Mouse (Mus musculus) heart, postnatal 25 days (tissue): Measurements from ENCODE around the gene Olfr325. TPM values are rescaled to one million over a fixed set of nuclear protein-coding genes. Genes with fewer than 3 reads are reported as not detected.

Source experiments
- DNase-seq: peaks from one replicate; pipeline ENCODE4 v3.0.0; 2022; ENCODE audit warnings: low spot score
- intact Hi-C: fragments of 180-260 bp; cut with DNase I; formaldehyde crosslinking; loops from one replicate; pipeline ENCODE4 v1.15.1; 2025
- total RNA-seq, 2 experiments: library from RNA; stranded (reverse); gene quantifications; 2 replicates each; pipeline ENCODE4 v1.2.3; 2021

Gene Olfr325
- total RNA-seq, 2 experiments from 2014 or later, result not detected

DNA sequence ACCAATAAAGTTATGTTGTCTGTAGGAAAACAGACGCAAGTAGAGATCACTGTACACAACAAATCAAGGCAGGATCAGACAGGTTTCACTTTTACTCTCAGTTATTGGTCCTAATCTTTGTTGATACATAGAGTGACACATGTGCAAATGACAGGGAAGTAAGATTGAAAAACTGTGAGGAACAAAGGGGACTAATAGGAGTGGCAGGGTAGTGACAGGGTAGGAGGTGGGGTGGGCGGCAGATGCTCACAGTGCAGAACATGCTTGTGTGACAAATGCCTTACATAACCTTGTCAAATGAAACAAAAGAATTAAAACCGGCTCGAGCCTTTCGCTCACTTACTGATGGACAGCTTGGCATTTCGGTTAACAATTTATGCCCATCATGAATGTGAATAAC, 41.3 kb downstream of the Olfr325 start:
- intact Hi-C loops, result no loop called here
- no peak for DNase-seq

DNA sequence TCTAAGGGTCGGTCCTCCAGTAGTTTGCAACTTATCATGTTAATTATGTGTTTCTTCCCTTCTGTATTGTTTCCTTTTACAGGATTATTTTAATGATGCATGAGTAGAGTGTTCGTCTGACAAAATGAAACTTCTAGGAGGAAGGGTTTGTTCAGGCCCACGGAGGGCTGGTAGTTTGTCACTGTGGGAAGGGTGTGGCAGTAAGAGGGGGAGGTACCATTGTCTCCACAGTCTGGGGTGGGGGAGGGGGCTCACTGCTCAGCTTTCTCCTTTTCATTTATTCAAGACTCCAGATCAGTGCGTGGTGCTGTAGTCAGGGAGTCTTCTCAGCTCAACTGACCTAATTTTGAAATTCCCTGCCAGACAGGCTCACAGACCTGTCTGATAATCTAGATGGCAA, 48.6 kb downstream of the Olfr325 start:
- DNase-seq, result no peak
- intact Hi-C loops, result no loop called here

DNA sequence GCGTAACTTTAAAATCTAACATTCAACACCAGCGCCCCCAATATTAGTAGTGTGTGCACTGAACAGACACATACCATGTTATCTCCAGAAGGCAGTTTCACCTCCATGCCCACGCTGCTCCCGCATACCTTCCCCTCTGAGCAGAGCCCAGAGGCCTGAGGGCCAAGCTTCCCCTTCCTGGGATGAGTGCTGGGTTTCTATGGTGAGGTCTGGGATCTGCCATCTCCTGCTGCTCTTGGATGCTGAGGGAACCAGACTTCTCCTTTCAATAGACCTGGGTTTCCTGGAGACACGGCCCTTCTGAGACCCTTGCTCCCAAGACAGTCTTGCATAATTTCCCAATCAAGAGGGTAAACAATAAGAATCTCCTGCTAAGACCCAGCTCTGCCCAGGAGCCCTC, 52.9 kb downstream of the Olfr325 start, which contains the start of gene Olfr323:
TSS of gene Olfr323 (minus strand) at position 101 of the 400 bp plus-strand sequence.
- intact Hi-C loops, result no loop called here
- no peak for DNase-seq

Other genes starting within 250 kb of the Olfr325 start
- gene Zfp672, start 247.4 kb upstream of the Olfr325 start, total RNA-seq, result 10 to 100 TPM; 42.9 to 43.5 TPM
- 10 to 100 TPM; 33.7 to 35.1 TPM for gene Sh3bp5l, start 247.0 kb upstream of the Olfr325 start, total RNA-seq
- gene Lypd8, start 198.7 kb upstream of the Olfr325 start, total RNA-seq, result under 1 TPM in 1 of 2 experiments, not detected in 1; 0.31 TPM
- not detected for gene 1810065E05Rik, start 156.6 kb upstream of the Olfr325 start, total RNA-seq
- not detected for gene Gm12253, start 145.2 kb upstream of the Olfr325 start, total RNA-seq
- gene Lypd9, start 124.8 kb upstream of the Olfr325 start, total RNA-seq, result not detected
- not detected for gene Olfr30, start 115.5 kb upstream of the Olfr325 start, total RNA-seq
- not detected for gene Olfr332, start 85.2 kb upstream of the Olfr325 start, total RNA-seq
- not detected for gene Olfr331, start 75.2 kb upstream of the Olfr325 start, total RNA-seq
- gene Olfr330, start 42.9 kb upstream of the Olfr325 start, total RNA-seq, result not detected
- gene Olfr329-ps, start 31.3 kb upstream of the Olfr325 start, total RNA-seq, result not detected
- gene Olfr328, start 22.1 kb upstream of the Olfr325 start, total RNA-seq, result not detected
- not detected for gene Olfr224, start 7.2 kb upstream of the Olfr325 start, total RNA-seq
- not detected for gene Olfr324, start 17.4 kb downstream of the Olfr325 start, total RNA-seq
- gene 2210407C18Rik, start 38.3 kb downstream of the Olfr325 start, total RNA-seq, result 10 to 100 TPM in 1 of 2 experiments, 1 to 10 TPM in 1; 8.1 to 18.7 TPM
- not detected for gene Olfr323, start 52.8 kb downstream of the Olfr325 start, total RNA-seq
- under 1 TPM in 1 of 2 experiments, not detected in 1; 0.10 TPM for gene Trim58, start 62.7 kb downstream of the Olfr325 start, total RNA-seq
- gene Olfr322, start 81.1 kb downstream of the Olfr325 start, total RNA-seq, result not detected
- not detected for gene Olfr320, start 103.4 kb downstream of the Olfr325 start, total RNA-seq
- gene Olfr319, start 121.4 kb downstream of the Olfr325 start, total RNA-seq, result not detected
- not detected for gene Olfr318, start 146.3 kb downstream of the Olfr325 start, total RNA-seq
- not detected for gene Olfr317, start 161.5 kb downstream of the Olfr325 start, total RNA-seq
- gene Olfr316, start 175.0 kb downstream of the Olfr325 start, total RNA-seq, result not detected
- gene Olfr315, start 195.5 kb downstream of the Olfr325 start, total RNA-seq, result not detected
- gene Olfr314, start 205.2 kb downstream of the Olfr325 start, total RNA-seq, result not detected
- gene Fam183b, start 224.2 kb downstream of the Olfr325 start, total RNA-seq, result not detected
- gene Olfr313, start 237.3 kb downstream of the Olfr325 start, total RNA-seq, result not detected